Mouse (Mus musculus) embryonic facial prominence, embryonic 14.5 days (tissue): ENCODE data around the gene Dhx30. TPM values are rescaled to one million over a fixed set of nuclear protein-coding genes. Genes with fewer than 3 reads are reported as not detected.

Experiments
- ATAC-seq: fragments of 200-750 bp; cut with Nextera tagmentation; 2 replicates; pipeline ENCODE4 v1.8.0; 2017; ENCODE audit warnings: low read depth, moderate number of reproducible peaks, moderate TSS enrichment
- DNase-seq: peaks from one replicate; pipeline ENCODE4 v3.0.0-alpha.2; 2015; ENCODE audit warnings: low spot score
- H3K27ac ChIP-seq: fragments of 300-500 bp; sonication (generic); replicated peaks from 2 replicates; pipeline ENCODE4 v1.5.1; 2014; ENCODE audit warnings: low read depth, mild to moderate bottlenecking, low read length, moderate library complexity
- H3K27me3 ChIP-seq: fragments of 300-500 bp; sonication (generic); replicated peaks from 2 replicates; pipeline ENCODE4 v1.6.1; 2014; ENCODE audit warnings: low read length; ENCODE audit not compliant: control insufficient read depth, insufficient read depth
- H3K36me3 ChIP-seq: fragments of 300-500 bp; sonication (generic); 2 replicates; pipeline ENCODE4 v1.6.1; 2014; ENCODE audit warnings: low read length, mixed read lengths; ENCODE audit not compliant: control insufficient read depth, insufficient read depth
- H3K4me1 ChIP-seq: fragments of 300-500 bp; sonication (generic); 2 replicates; pipeline ENCODE4 v1.6.1; 2014; ENCODE audit warnings: antibody characterized with exemption, low read length; ENCODE audit not compliant: control insufficient read depth, insufficient read depth
- H3K4me2 ChIP-seq: fragments of 300-500 bp; sonication (generic); 2 replicates; pipeline ENCODE4 v1.6.1; 2014; ENCODE audit warnings: low read depth, mild to moderate bottlenecking, low read length, moderate library complexity, mixed read lengths
- H3K4me3 ChIP-seq: fragments of 300-500 bp; sonication (generic); 2 replicates; pipeline ENCODE4 v1.5.1; 2014; ENCODE audit warnings: low read depth, mild to moderate bottlenecking, low read length
- H3K9ac ChIP-seq: fragments of 300-500 bp; sonication (generic); 2 replicates; pipeline ENCODE4 v1.6.1; 2014; ENCODE audit warnings: low read depth, mild to moderate bottlenecking, low read length, moderate library complexity, mixed read lengths
- H3K9me3 ChIP-seq: fragments of 300-500 bp; sonication (generic); 2 replicates; pipeline ENCODE4 v1.6.1; 2016; ENCODE audit warnings: low read length; ENCODE audit not compliant: control insufficient read depth
- WGBS: fragments of 180-500 bp; shearing (Covaris S2); extraction: QIAGEN DNeasy Blood & Tissue Kit; methylation state at CpG from one replicate; pipeline ENCODE4 v1.1.7; 2014; 5-methylcytosine and 5-hydroxymethylcytosine counted together
- polyA plus RNA-seq: library from polyadenylated mRNA; unstranded; fragments of >200 nt; fragmentation: Nextera tagmentation; extraction: Ambion mirVana; gene quantifications from 2 replicates; pipeline ENCODE4 v1.2.1, GENCODE M21; 2014

The Dhx30 gene
- polyA plus RNA-seq, 1 experiment from 2014 or later, result 110 TPM

DNA sequence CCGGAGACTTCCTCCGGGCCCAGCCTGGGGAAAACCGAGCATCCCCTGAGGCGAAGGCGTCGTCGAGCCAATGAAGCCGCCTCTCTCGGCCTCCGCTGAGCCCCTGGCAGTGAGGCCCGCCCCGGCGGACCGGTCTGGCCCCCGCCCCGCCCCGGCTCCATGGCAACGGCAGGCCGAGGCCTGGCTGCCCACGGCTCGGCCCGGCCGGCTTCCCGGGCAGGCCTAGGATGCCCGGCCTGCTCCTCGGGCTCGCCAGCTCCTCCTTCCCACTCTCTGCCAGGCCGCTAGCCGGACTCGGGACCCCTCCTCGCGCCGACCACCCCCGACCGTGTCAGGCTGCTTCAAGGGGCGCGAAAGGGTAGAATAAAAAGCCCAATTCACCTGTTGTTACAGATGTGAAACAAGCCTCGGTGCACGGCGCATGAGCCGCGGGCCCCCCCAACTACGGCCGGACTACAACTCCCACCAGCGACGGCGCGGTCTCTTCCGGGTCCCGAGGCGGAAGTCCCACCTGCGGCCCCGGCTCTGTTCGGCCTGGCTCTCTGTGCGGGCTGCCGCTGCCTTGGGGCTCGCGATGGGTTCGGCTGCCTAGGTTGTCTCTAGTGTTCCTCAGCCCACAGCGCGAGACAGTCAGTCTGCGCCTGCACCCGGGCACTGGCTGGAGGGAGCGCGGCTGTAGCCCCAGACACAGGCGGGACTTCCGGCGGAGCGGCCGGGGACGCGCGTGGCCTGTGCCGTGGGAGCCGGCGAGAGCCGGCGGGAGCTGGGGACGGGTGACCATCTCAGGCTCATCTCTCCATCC lies 452 bp downstream of the Dhx30 start, which contains the start of gene Smarcc1:
TSS of gene Smarcc1 (plus strand) at position 732 of the 802 bp plus-strand sequence.
- H3K27ac ChIP-seq, result peak within 1 kb of the TSS; percentile 97
- H3K4me2 ChIP-seq, result peak within 1 kb of the TSS; percentile 66
- DNase-seq, result peak; percentile 96
- H3K9me3 ChIP-seq, result no peaks in the 10 kb centered on the region
- no peaks in the 10 kb centered on the region for H3K27me3 ChIP-seq
- WGBS, result under 1% methylated on average over 33 of the region's 79 CpGs
- H3K36me3 ChIP-seq, result peaks cover 25% of the 10 kb centered on the region
- H3K4me1 ChIP-seq, result peaks cover 9% of the 10 kb centered on the region
- H3K4me3 ChIP-seq, result peak within 1 kb of the TSS; percentile 95
- ATAC-seq, result peak; percentile 96
- H3K9ac ChIP-seq, result peak within 1 kb of the TSS; percentile 95

DNA sequence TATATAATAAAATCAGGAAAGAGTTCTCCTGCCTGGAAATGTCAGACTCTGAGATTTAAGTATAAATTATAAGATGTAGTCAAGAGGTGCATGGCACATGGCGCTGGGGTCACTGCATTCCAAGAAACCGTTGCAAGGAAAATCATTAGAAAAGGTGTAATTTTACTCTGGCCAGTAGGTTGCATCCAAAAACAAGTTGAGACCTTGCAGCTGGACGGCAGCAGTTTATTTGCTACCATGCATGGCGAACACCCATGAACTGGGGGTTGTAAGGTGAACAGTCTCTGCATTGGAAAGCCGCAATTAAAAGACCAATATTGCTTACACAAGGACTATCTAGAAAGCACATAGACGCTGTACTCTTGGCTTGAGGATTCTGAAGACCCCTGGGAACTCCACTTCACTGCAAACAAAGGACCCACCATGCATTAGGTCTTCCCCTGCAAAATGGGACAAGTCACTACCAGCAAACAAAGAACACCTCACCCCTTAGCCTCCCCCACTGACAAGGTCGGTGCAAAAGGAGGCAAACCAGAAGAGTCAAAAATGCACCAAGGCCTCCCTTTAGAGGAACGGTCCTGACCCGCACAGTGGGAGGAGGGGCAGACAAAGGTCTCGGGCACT lies 1.2 kb downstream of the Dhx30 start:
- Histone ChIP-seq H3K4me2 (peak overlapping the region; percentile 66), H3K27ac (peak overlapping the region; percentile 97), H3K4me1 (peaks cover 9% of the 10 kb centered on the region), H3K36me3 (peaks cover 32% of the 10 kb centered on the region), H3K9ac (peak overlapping the region; percentile 95), H3K27me3 (no peaks in the 10 kb centered on the region), H3K4me3 (peak overlapping the region; percentile 95), H3K9me3 (no peaks in the 10 kb centered on the region)
- DNase-seq (peak; percentile 24), ATAC-seq (no peak)
- WGBS, result 8% methylated on average over 9 of the region's 10 CpGs

DNA sequence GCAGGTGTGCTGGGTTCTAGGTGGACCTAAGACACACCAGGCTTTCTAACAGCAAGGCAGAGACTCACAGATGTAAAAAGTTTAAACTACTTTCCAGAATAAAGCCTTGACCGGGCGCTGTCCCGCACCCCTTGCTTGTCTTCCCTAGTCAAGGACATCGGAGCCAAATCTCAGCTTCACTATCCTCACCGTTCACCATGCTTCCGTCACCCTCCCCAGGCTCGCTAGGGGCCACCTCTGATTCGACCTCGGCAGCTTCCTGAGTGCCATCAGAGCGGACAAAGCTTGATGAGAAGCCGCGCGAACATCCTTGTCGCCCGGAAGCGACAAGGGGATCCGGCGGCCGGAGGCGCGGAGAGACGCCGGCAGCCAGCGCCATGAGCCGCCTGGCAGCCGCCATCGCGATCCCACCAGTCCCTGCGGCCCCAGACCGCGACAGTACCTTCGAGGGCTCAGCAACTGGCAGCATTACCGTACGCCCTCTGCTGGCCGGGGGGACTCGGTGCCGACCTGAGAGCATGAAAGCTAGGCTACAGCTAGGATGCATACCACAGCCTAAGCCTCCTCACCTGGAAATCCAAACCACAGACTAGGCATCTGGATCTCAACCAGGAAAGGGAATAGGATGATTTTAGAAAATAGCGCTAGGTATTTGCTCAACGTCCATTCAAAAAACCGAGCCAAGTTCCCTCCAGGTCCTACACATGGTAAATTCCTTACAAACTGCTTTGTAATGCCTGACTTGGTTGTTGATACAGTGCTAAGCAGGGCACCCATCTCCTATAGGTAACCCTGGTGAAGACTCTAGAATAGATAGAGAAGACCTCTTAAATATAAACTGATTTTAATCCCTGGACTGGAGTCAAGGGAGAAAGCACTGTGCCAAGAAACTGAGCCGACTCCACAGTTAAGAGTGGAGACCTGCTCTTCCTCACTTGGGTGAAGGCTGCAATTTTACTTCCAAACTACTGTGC lies 16.7 kb downstream of the Dhx30 start:
- H3K4me1 ChIP-seq, result peaks cover 5% of the 10 kb centered on the region; the same call in 1 of the 2 replicates
- peak overlapping the region; percentile 79 for H3K9ac ChIP-seq
- no peaks in the 10 kb centered on the region for H3K9me3 ChIP-seq
- DNase-seq (peak; percentile 95), ATAC-seq (peak; percentile 98)
- no peak overlapping the region for H3K27ac ChIP-seq
- H3K36me3 ChIP-seq, result peaks cover 77% of the 10 kb centered on the region
- peak overlapping the region; percentile 68 for H3K4me3 ChIP-seq
- 4% methylated on average over 30 of the region's 41 CpGs for WGBS
- no peaks in the 10 kb centered on the region for H3K27me3 ChIP-seq
- peak overlapping the region; percentile 81 for H3K4me2 ChIP-seq

DNA sequence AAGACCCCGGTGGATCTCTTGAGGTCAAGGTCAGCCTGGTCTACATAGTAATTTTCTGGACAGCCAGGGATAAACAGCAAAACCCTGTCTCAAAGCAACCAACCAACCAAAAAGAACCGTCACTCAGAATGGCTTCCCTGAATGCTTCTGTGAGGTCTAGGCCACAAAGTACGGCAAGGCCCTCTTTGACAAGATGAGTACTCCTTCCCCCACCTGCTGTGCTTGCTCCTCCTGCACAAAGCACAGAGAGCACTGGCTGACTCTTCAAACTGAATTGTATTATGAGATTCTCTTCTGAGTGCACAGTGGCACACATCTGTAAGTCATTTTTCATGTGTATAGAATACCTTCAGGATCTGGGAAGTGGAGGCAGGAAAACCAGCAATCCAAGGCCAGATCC lies 19.8 kb downstream of the Dhx30 start:
- WGBS, result 80% methylated on average over 3 of the region's 3 CpGs
- DNase-seq, result no peak

DNA sequence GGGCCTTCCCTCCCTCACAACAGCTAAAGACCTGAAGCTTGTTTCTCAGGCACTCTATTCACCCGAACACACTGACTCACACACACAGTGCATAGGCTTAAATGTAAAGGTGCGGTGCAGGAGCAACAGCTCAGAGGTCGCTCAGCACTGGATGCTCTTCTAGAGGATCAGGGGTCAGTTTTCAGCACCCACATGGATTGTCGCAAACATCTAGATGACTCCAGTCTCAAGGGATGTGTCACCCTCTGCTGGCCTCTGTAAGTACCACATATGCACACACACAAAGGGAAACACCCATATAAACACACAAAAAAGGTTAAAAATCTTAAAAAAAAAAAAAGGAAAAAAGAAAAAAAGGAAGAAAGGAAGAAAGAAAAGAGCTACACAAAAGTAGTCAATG lies 22.9 kb downstream of the Dhx30 start:
- H3K4me1 ChIP-seq, result no peaks in the 10 kb centered on the region
- no peaks in the 10 kb centered on the region for H3K9me3 ChIP-seq
- no peak overlapping the region for H3K4me3 ChIP-seq
- no peaks in the 10 kb centered on the region for H3K27me3 ChIP-seq
- H3K36me3 ChIP-seq, result peaks cover 96% of the 10 kb centered on the region
- WGBS, result 93% methylated on average over 4 of the region's 4 CpGs
- no peak for DNase-seq
- H3K9ac ChIP-seq, result no peak overlapping the region
- ATAC-seq, result no peak
- no peak overlapping the region for H3K27ac ChIP-seq
- no peak overlapping the region for H3K4me2 ChIP-seq

More for the DNA sequence above, 19.8 kb downstream of the Dhx30 start:
- H3K4me1 ChIP-seq, result peaks cover 5% of the 10 kb centered on the region; the same call in 1 of the 2 replicates
- H3K36me3 ChIP-seq, result peaks cover 83% of the 10 kb centered on the region
- H3K4me2 ChIP-seq, result no peak overlapping the region
- no peak for ATAC-seq
- H3K9me3 ChIP-seq, result no peaks in the 10 kb centered on the region
- H3K27me3 ChIP-seq, result no peaks in the 10 kb centered on the region
- no peak overlapping the region for H3K9ac ChIP-seq
- H3K4me3 ChIP-seq, result no peak overlapping the region
- H3K27ac ChIP-seq, result no peak overlapping the region

DNA sequence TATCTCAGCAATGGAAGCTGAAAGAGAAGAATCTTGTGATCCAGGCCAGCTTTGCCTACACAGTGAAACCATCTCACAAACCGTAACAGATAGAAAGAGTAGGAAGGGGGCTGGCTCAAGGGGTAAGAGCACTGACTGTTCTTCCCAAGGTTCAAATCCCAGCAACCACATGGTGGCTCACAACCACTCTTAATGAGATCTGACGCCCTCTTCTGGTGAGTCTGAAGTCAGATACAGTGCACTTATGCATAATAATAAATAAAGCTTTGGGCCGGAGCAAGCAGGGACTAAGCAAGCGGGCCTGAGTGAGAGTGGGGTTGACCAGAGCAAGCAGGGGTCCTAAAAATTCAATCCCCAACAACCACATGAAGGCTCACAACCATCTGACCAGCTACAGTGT lies 24.3 kb downstream of the Dhx30 start:
- no peak overlapping the region for H3K4me3 ChIP-seq
- no peaks in the 10 kb centered on the region for H3K9me3 ChIP-seq
- no peaks in the 10 kb centered on the region for H3K4me1 ChIP-seq
- H3K27ac ChIP-seq, result no peak overlapping the region
- no peaks in the 10 kb centered on the region for H3K27me3 ChIP-seq
- no peak for DNase-seq
- no peak overlapping the region for H3K4me2 ChIP-seq
- WGBS, result 82% methylated on average over 4 of the region's 4 CpGs
- H3K9ac ChIP-seq, result no peak overlapping the region
- H3K36me3 ChIP-seq, result peaks cover 96% of the 10 kb centered on the region
- no peak for ATAC-seq

DNA sequence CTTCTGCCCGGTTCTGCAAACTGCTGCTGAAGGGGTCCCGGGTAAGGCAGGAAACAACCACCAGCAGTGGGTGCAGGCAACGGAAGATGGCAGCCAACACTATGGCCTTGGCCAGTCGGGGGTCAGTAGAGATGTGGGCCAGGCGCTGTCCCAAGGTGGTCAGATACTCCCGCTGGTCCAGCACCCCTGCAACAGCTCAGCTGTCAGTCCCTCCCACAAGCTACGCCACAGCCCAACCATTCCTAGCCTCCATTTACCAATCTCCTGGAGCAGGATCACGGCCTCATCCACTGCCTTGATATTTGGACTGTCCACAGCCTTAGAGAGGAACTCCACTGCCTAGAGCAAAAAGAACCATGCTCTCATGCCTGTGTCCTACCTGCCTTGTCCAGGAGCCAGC lies 31.9 kb downstream of the Dhx30 start:
- H3K27ac ChIP-seq, result no peak overlapping the region
- no peak for DNase-seq
- H3K36me3 ChIP-seq, result peaks cover 97% of the 10 kb centered on the region
- H3K9ac ChIP-seq, result no peak overlapping the region
- H3K4me2 ChIP-seq, result no peak overlapping the region
- H3K27me3 ChIP-seq, result no peaks in the 10 kb centered on the region
- WGBS, result 93% methylated on average over 8 of the region's 8 CpGs
- no peak for ATAC-seq
- H3K9me3 ChIP-seq, result no peaks in the 10 kb centered on the region
- no peak overlapping the region for H3K4me3 ChIP-seq
- H3K4me1 ChIP-seq, result no peaks in the 10 kb centered on the region
